Mouse (Mus musculus) heart, embryonic 16.5 days (tissue): ENCODE measurements at regions not wholly inside any gene's neighbourhood (a gene's known extent, or its start where the extent isn't known, plus 50 kb on each side); places are given as distances from the start of the nearest gene placed in this dataset.

Experiments
- ATAC-seq: fragments of 200-750 bp; cut with Nextera tagmentation; replicated peaks from 2 replicates; pipeline ENCODE4 v1.8.0; 2017; ENCODE audit warnings: moderate number of reproducible peaks; ENCODE audit not compliant: insufficient read depth, low FRiP score; ENCODE audit errors: extremely low read depth
- H3K27ac ChIP-seq: fragments of 300-500 bp; sonication (generic); 2 replicates; pipeline ENCODE4 v1.5.1; 2014; ENCODE audit warnings: mild to moderate bottlenecking, low read length, control low read depth, moderate library complexity
- H3K27me3 ChIP-seq: fragments of 300-500 bp; sonication (generic); 2 replicates; pipeline ENCODE4 v1.6.1; 2014; ENCODE audit warnings: low read length, mixed read lengths; ENCODE audit not compliant: control insufficient read depth, insufficient read depth
- H3K36me3 ChIP-seq: fragments of 300-500 bp; sonication (generic); 2 replicates; pipeline ENCODE4 v1.6.1; 2014; ENCODE audit not compliant: control insufficient read depth, insufficient read depth
- H3K4me1 ChIP-seq: fragments of 300-500 bp; sonication (generic); 2 replicates; pipeline ENCODE4 v1.6.1; 2014; ENCODE audit warnings: low read length, mixed read lengths; ENCODE audit not compliant: control insufficient read depth, insufficient read depth
- H3K4me2 ChIP-seq: fragments of 300-500 bp; sonication (generic); 2 replicates; pipeline ENCODE4 v1.6.1; 2014; ENCODE audit warnings: low read depth, mild to moderate bottlenecking, control low read depth, low read length
- H3K4me3 ChIP-seq: fragments of 300-500 bp; sonication (generic); 2 replicates; pipeline ENCODE4 v1.5.1; 2014; ENCODE audit warnings: mild to moderate bottlenecking, control low read depth, low read length
- H3K9ac ChIP-seq: fragments of 300-500 bp; sonication (generic); 2 replicates; pipeline ENCODE4 v1.6.1; 2014; ENCODE audit warnings: low read length, control low read depth
- H3K9me3 ChIP-seq: fragments of 300-500 bp; sonication (generic); replicated peaks from 2 replicates; pipeline ENCODE4 v1.6.1; 2016; ENCODE audit warnings: low read length; ENCODE audit not compliant: control insufficient read depth
- WGBS: fragments of 180-500 bp; shearing (Covaris S2); extraction: QIAGEN DNeasy Blood & Tissue Kit; methylation state at CpG from one replicate; pipeline ENCODE4 v1.1.7; 2014; 5-methylcytosine and 5-hydroxymethylcytosine counted together

- Histone ChIP-seq H3K9me3 (no peaks in the 10 kb centered on the region), H3K4me2 (no peak overlapping the region), H3K27ac (no peak overlapping the region), H3K4me3 (no peak overlapping the region), H3K27me3 (0 out of 2 replicates have a peak, but pooled peaks cover 2% of the 10 kb centered on the region), H3K9ac (no peak overlapping the region), H3K4me1 (no peaks in the 10 kb centered on the region), H3K36me3 (no peaks in the 10 kb centered on the region)
- 82% methylated on average over 8 of the region's 8 CpGs for WGBS
- ATAC-seq, result no peak
Measured at GRCm38 (mm10) chr7:113145046-113145445, 62.2 kb upstream of the Arntl start.

GRCm38 (mm10) chr7:113146108-113146507, 61.2 kb upstream of the Arntl start:
- Histone ChIP-seq H3K27me3 (0 out of 2 replicates have a peak, but pooled peaks cover 2% of the 10 kb centered on the region), H3K4me1 (peaks cover 7% of the 10 kb centered on the region), H3K27ac (no peak overlapping the region), H3K4me3 (no peak overlapping the region), H3K36me3 (no peaks in the 10 kb centered on the region), H3K9me3 (no peaks in the 10 kb centered on the region), H3K9ac (no peak overlapping the region), H3K4me2 (no peak overlapping the region)
- WGBS, result 79% methylated on average over 2 of the region's 2 CpGs
- no peak for ATAC-seq

- 0 out of 2 replicates have a peak, but pooled peaks cover 2% of the 10 kb centered on the region for H3K27me3 ChIP-seq
- no peak overlapping the region for H3K9ac ChIP-seq
- no peaks in the 10 kb centered on the region for H3K36me3 ChIP-seq
- no peak overlapping the region for H3K4me3 ChIP-seq
- peaks cover 10% of the 10 kb centered on the region for H3K4me1 ChIP-seq
- no peak overlapping the region for H3K27ac ChIP-seq
- no peaks in the 10 kb centered on the region for H3K9me3 ChIP-seq
- ATAC-seq, result no peak
- 78% methylated on average over 9 of the region's 9 CpGs for WGBS
- no peak overlapping the region for H3K4me2 ChIP-seq
Measured at GRCm38 (mm10) chr7:113146526-113146925, 60.7 kb upstream of the Arntl start.

GRCm38 (mm10) chr7:113147391-113148332, 59.6 kb upstream of the Arntl start:
- Histone ChIP-seq H3K9ac (no peak overlapping the region), H3K4me3 (no peak overlapping the region), H3K27me3 (0 out of 2 replicates have a peak, but pooled peaks cover 2% of the 10 kb centered on the region), H3K27ac (no peak overlapping the region), H3K4me2 (no peak overlapping the region), H3K9me3 (no peaks in the 10 kb centered on the region), H3K4me1 (peaks cover 15% of the 10 kb centered on the region), H3K36me3 (no peaks in the 10 kb centered on the region)
- 41% methylated on average over 16 of the region's 16 CpGs for WGBS
- no peak for ATAC-seq

GRCm38 (mm10) chr7:113148700-113149099, 58.6 kb upstream of the Arntl start:
- Histone ChIP-seq H3K27me3 (0 out of 2 replicates have a peak, but pooled peaks cover 2% of the 10 kb centered on the region), H3K4me1 (peaks cover 15% of the 10 kb centered on the region), H3K9ac (no peak overlapping the region), H3K4me2 (no peak overlapping the region), H3K4me3 (no peak overlapping the region), H3K9me3 (no peaks in the 10 kb centered on the region), H3K27ac (no peak overlapping the region), H3K36me3 (no peaks in the 10 kb centered on the region)
- 87% methylated on average over 6 of the region's 6 CpGs for WGBS
- no peak for ATAC-seq

GRCm38 (mm10) chr7:113149966-113150470, 57.2 kb upstream of the Arntl start:
- Histone ChIP-seq H3K4me2 (no peak overlapping the region), H3K9ac (no peak overlapping the region), H3K36me3 (no peaks in the 10 kb centered on the region), H3K27me3 (0 out of 2 replicates have a peak, but pooled peaks cover 2% of the 10 kb centered on the region), H3K27ac (peak overlapping the region; percentile 66), H3K4me3 (no peak overlapping the region), H3K9me3 (no peaks in the 10 kb centered on the region), H3K4me1 (peaks cover 15% of the 10 kb centered on the region)
- no peak for ATAC-seq
- WGBS, result 68% methylated on average over 4 of the region's 4 CpGs

GRCm38 (mm10) chr7:113150789-113151188, 56.5 kb upstream of the Arntl start:
- 25% methylated on average over 6 of the region's 6 CpGs for WGBS
- Histone ChIP-seq H3K4me1 (peaks cover 15% of the 10 kb centered on the region), H3K4me3 (no peak overlapping the region), H3K9me3 (no peaks in the 10 kb centered on the region), H3K4me2 (no peak overlapping the region), H3K9ac (no peak overlapping the region), H3K36me3 (no peaks in the 10 kb centered on the region), H3K27me3 (0 out of 2 replicates have a peak, but pooled peaks cover 2% of the 10 kb centered on the region), H3K27ac (peak overlapping the region; percentile 66)
- ATAC-seq, result peak; percentile 38; the same call in 1 of the 2 replicates

- H3K4me2 ChIP-seq, result no peak overlapping the region
- H3K4me3 ChIP-seq, result no peak overlapping the region
- H3K9me3 ChIP-seq, result no peaks in the 10 kb centered on the region
- no peaks in the 10 kb centered on the region for H3K36me3 ChIP-seq
- peaks cover 15% of the 10 kb centered on the region for H3K4me1 ChIP-seq
- ATAC-seq, result no peak
- peak overlapping the region; percentile 66 for H3K27ac ChIP-seq
- H3K9ac ChIP-seq, result no peak overlapping the region
- 23% methylated on average over 6 of the region's 6 CpGs for WGBS
- H3K27me3 ChIP-seq, result 0 out of 2 replicates have a peak, but pooled peaks cover 2% of the 10 kb centered on the region
Measured at GRCm38 (mm10) chr7:113151499-113151898, 55.8 kb upstream of the Arntl start.

- no peaks in the 10 kb centered on the region for H3K36me3 ChIP-seq
- H3K27ac ChIP-seq, result no peak overlapping the region
- H3K9me3 ChIP-seq, result no peaks in the 10 kb centered on the region
- H3K4me2 ChIP-seq, result no peak overlapping the region
- no peak overlapping the region for H3K4me3 ChIP-seq
- 0 out of 2 replicates have a peak, but pooled peaks cover 2% of the 10 kb centered on the region for H3K27me3 ChIP-seq
- ATAC-seq, result no peak
- H3K9ac ChIP-seq, result no peak overlapping the region
- 77% methylated on average over 2 of the region's 2 CpGs for WGBS
- H3K4me1 ChIP-seq, result peaks cover 15% of the 10 kb centered on the region
Measured at GRCm38 (mm10) chr7:113153386-113153785, 53.9 kb upstream of the Arntl start.
